Mouse (Mus musculus) intestine, embryonic 15.5 days (tissue): ENCODE data around the gene Hnf1a. TPM values are rescaled to one million over a fixed set of nuclear protein-coding genes. Genes with fewer than 3 reads are reported as not detected.
"Not testable (repeated sequence)": the region's sequence is repeated elsewhere in the genome, so short reads cannot be mapped to it uniquely, and the experiment has no call there.

ENCODE experiments used
- ATAC-seq: fragments of 200-750 bp; cut with Nextera tagmentation; 2 replicates; pipeline ENCODE4 v1.8.0; 2017; ENCODE audit warnings: moderate TSS enrichment, moderate library complexity
- H3K27ac ChIP-seq: fragments of 300-500 bp; sonication (generic); 2 replicates; pipeline ENCODE4 v1.5.1; 2015; ENCODE audit warnings: mild to moderate bottlenecking, inconsistent platforms
- H3K27me3 ChIP-seq: fragments of 300-500 bp; sonication (generic); replicated peaks from 2 replicates; pipeline ENCODE4 v1.6.1; 2015; ENCODE audit warnings: inconsistent platforms
- H3K36me3 ChIP-seq: fragments of 300-500 bp; sonication (generic); 2 replicates; pipeline ENCODE4 v1.6.1; 2015; ENCODE audit warnings: inconsistent platforms
- H3K4me1 ChIP-seq: fragments of 300-500 bp; sonication (generic); replicated peaks from 2 replicates; pipeline ENCODE4 v1.6.1; 2015; ENCODE audit warnings: inconsistent platforms
- H3K4me2 ChIP-seq: fragments of 300-500 bp; sonication (generic); replicated peaks from 2 replicates; pipeline ENCODE4 v1.6.1; 2015; ENCODE audit warnings: mild to moderate bottlenecking, inconsistent platforms
- H3K4me3 ChIP-seq: fragments of 300-500 bp; sonication (generic); replicated peaks from 2 replicates; pipeline ENCODE4 v1.5.1; 2015; ENCODE audit warnings: inconsistent platforms
- H3K9ac ChIP-seq: fragments of 300-500 bp; sonication (generic); 2 replicates; pipeline ENCODE4 v1.6.1; 2015; ENCODE audit warnings: inconsistent platforms
- H3K9me3 ChIP-seq: fragments of 300-500 bp; sonication (generic); 2 replicates; pipeline ENCODE4 v1.6.1; 2016; ENCODE audit warnings: inconsistent platforms
- WGBS: fragments of 180-500 bp; shearing (Covaris S2); methylation state at CpG from one replicate; pipeline ENCODE4 v1.1.7; 2015; 5-methylcytosine and 5-hydroxymethylcytosine counted together
- polyA plus RNA-seq: library from polyadenylated mRNA; unstranded; fragments of >200 nt; fragmentation: Nextera tagmentation; extraction: Ambion mirVana; gene quantifications from 2 replicates; pipeline ENCODE4 v1.2.1, GENCODE M21; 2015

Hnf1a gene
- polyA plus RNA-seq, 1 experiment from 2014 or later, result 18.0 TPM

GRCm38 (mm10) chr5:114958069-114958468 is 12.8 kb downstream of the Hnf1a start:
- Histone ChIP-seq H3K4me1 (0 out of 2 replicates have a peak, but pooled peaks cover 4% of the 10 kb centered on the region), H3K4me2 (no peak overlapping the region), H3K9ac (no peak overlapping the region), H3K4me3 (no peak overlapping the region), H3K9me3 (no peaks in the 10 kb centered on the region), H3K36me3 (no peaks in the 10 kb centered on the region), H3K27ac (no peak overlapping the region), H3K27me3 (no peaks in the 10 kb centered on the region)
- no peak for ATAC-seq
- 85% methylated on average over 5 of the region's 5 CpGs for WGBS

GRCm38 (mm10) chr5:114953326-114953725 is 17.6 kb downstream of the Hnf1a start:
- Histone ChIP-seq H3K4me1 (peaks cover 9% of the 10 kb centered on the region), H3K27ac (no peak overlapping the region), H3K9ac (no peak overlapping the region), H3K4me3 (no peak overlapping the region), H3K27me3 (no peaks in the 10 kb centered on the region), H3K4me2 (no peak overlapping the region), H3K36me3 (peaks cover 5% of the 10 kb centered on the region; the same call in 1 of the 2 replicates), H3K9me3 (no peaks in the 10 kb centered on the region)
- no peak for ATAC-seq
- WGBS, result 85% methylated on average over 14 of the region's 14 CpGs

- no peak overlapping the region for H3K4me2 ChIP-seq
- no peak overlapping the region for H3K4me3 ChIP-seq
- peak; percentile 18 for ATAC-seq
- H3K4me1 ChIP-seq, result peaks cover 9% of the 10 kb centered on the region
- H3K27me3 ChIP-seq, result no peaks in the 10 kb centered on the region
- H3K36me3 ChIP-seq, result peaks cover 23% of the 10 kb centered on the region
- no peak overlapping the region for H3K27ac ChIP-seq
- H3K9me3 ChIP-seq, result no peaks in the 10 kb centered on the region
- 79% methylated on average over 21 of the region's 21 CpGs for WGBS
- no peak overlapping the region for H3K9ac ChIP-seq
Observed at GRCm38 (mm10) chr5:114951279-114951880, 19.5 kb downstream of the Hnf1a start.

DNA sequence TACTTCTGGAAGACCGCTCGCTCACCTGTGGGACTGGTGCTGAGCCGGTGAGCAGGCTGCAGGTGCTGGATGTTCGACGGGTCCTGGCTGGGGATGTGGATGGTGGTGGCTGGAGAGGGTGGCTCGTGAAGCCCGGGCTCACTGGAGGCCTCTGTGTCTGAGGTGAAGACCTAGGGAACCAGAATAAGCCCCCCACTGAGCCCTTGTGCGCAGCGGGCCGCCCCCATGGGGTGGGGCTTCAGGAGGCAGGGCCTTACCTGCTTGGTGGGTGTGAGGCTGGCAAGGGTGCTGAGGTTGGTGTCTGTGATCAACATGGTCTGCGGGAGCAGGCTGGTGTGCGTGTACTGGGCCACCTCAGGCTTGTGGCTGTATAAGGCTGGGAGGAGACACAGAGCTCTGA is 20.2 kb downstream of the Hnf1a start:
- WGBS, result 72% methylated on average over 12 of the region's 12 CpGs

GRCm38 (mm10) chr5:114949812-114950211 is 21.1 kb downstream of the Hnf1a start:
- Histone ChIP-seq H3K4me3 (no peak overlapping the region), H3K36me3 (peaks cover 26% of the 10 kb centered on the region), H3K27me3 (no peaks in the 10 kb centered on the region), H3K4me2 (no peak overlapping the region), H3K9me3 (no peaks in the 10 kb centered on the region), H3K27ac (no peak overlapping the region), H3K4me1 (peaks cover 9% of the 10 kb centered on the region), H3K9ac (no peak overlapping the region)
- WGBS, result 80% methylated on average over 9 of the region's 9 CpGs
- no peak for ATAC-seq

More for the DNA sequence above, 20.2 kb downstream of the Hnf1a start:
- Histone ChIP-seq H3K27ac (no peak overlapping the region), H3K4me2 (no peak overlapping the region), H3K4me1 (peaks cover 9% of the 10 kb centered on the region), H3K9me3 (no peaks in the 10 kb centered on the region), H3K36me3 (peaks cover 26% of the 10 kb centered on the region), H3K9ac (no peak overlapping the region), H3K27me3 (no peaks in the 10 kb centered on the region), H3K4me3 (no peak overlapping the region)
- ATAC-seq, result no peak

DNA sequence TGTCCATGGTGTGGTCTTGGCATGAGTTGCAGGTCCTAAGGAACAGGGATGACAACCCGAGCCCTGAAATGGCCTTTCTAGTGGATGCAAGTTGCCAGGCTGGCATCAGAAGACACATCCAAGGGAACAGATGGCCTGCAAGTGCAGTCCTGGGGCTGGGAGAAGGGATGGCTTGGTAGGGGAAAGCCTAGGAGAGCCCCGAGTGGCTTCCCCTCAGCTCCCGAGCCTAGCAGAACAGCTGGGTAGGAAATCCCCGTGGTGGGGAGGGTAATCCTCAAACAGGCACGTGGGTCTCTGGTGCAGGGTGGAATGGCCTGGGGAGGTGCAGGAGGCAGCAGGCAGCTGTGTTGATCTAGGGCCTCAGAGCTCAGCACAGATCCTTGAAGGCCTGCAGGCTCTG is 21.6 kb downstream of the Hnf1a start:
- H3K27ac ChIP-seq, result no peak overlapping the region
- H3K4me1 ChIP-seq, result peaks cover 9% of the 10 kb centered on the region
- ATAC-seq, result no peak
- H3K4me2 ChIP-seq, result no peak overlapping the region
- H3K9ac ChIP-seq, result no peak overlapping the region
- no peaks in the 10 kb centered on the region for H3K27me3 ChIP-seq
- 45% methylated on average over 5 of the region's 5 CpGs for WGBS
- no peaks in the 10 kb centered on the region for H3K9me3 ChIP-seq
- H3K36me3 ChIP-seq, result peaks cover 26% of the 10 kb centered on the region
- no peak overlapping the region for H3K4me3 ChIP-seq

DNA sequence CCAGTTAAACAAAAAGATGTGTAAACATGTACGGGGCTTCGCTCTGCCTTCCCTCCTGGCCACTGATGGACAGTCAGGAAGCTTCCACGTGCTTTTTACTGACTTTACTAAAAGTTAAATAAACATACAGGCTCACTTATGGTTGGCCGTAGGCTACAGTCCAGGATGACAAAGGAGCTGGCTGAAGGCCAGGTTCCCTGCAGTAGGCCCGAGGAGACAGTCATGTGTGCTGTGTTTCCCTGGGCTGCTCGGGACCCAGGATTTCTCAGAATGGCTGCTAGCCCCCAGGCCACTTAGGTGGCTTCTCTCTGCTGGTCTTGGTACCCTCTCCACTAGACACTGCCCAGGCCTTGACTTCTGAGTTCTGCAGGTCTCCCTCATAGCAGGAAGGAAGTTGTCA is 22.0 kb downstream of the Hnf1a start:
- Histone ChIP-seq H3K4me2 (no peak overlapping the region), H3K4me1 (peaks cover 9% of the 10 kb centered on the region), H3K36me3 (peaks cover 26% of the 10 kb centered on the region), H3K27me3 (no peaks in the 10 kb centered on the region), H3K4me3 (no peak overlapping the region), H3K27ac (no peak overlapping the region), H3K9me3 (no peaks in the 10 kb centered on the region), H3K9ac (no peak overlapping the region)
- 30% methylated on average over 6 of the region's 6 CpGs for WGBS
- ATAC-seq, result 0 out of 2 replicates have a peak, but pooled peaks have one; percentile 32

- H3K36me3 ChIP-seq, result peaks cover 26% of the 10 kb centered on the region
- no peak overlapping the region for H3K27ac ChIP-seq
- peaks cover 14% of the 10 kb centered on the region; the same call in 1 of the 2 replicates for H3K4me1 ChIP-seq
- H3K9me3 ChIP-seq, result no peaks in the 10 kb centered on the region
- H3K4me2 ChIP-seq, result no peak overlapping the region
- no peak overlapping the region for H3K9ac ChIP-seq
- H3K27me3 ChIP-seq, result no peaks in the 10 kb centered on the region
- ATAC-seq, result peak; percentile 21; the same call in 1 of the 2 replicates
- WGBS, result 78% methylated on average over 10 of the region's 10 CpGs
- no peak overlapping the region for H3K4me3 ChIP-seq
Observed at GRCm38 (mm10) chr5:114945072-114945471, 25.8 kb downstream of the Hnf1a start.

DNA sequence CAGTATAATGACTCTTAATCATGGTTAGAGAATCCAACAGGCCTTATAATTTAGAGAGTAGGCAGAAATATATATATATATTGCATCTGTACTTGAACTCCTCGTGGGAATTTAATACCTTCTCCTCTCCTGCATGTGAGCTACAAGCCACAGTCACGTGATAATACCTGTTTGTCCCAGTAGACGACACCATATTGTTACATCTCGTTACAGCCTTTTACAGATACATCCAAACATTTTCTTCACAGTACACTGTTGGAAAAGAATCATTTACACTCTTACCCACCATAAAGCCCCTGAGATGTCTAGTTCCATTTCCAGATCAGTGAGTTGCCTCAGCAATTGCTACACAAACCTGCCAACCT is 28.1 kb downstream of the Hnf1a start:
- Histone ChIP-seq H3K4me2 (peak overlapping the region; percentile 60), H3K27ac (no peak overlapping the region), H3K9ac (peak overlapping the region; percentile 98), H3K9me3 (no peaks in the 10 kb centered on the region), H3K4me3 (peak overlapping the region; percentile 97), H3K27me3 (no peaks in the 10 kb centered on the region), H3K36me3 (peaks cover 16% of the 10 kb centered on the region), H3K4me1 (peaks cover 5% of the 10 kb centered on the region; the same call in 1 of the 2 replicates)
- ATAC-seq, result no peak
- 35% methylated on average over 4 of the region's 4 CpGs for WGBS

- H3K9ac ChIP-seq, result peak within 1 kb of the TSS; percentile 98
- H3K4me1 ChIP-seq, result peaks cover 5% of the 10 kb centered on the region; the same call in 1 of the 2 replicates
- peak within 1 kb of the TSS; percentile 60 for H3K4me2 ChIP-seq
- peak within 1 kb of the TSS; percentile 97 for H3K4me3 ChIP-seq
- no peaks in the 10 kb centered on the region for H3K27me3 ChIP-seq
- peak within 1 kb of the TSS; percentile 86 for H3K27ac ChIP-seq
- no peaks in the 10 kb centered on the region for H3K9me3 ChIP-seq
- peaks cover 10% of the 10 kb centered on the region for H3K36me3 ChIP-seq
- WGBS, result 1% methylated on average over 39 of the region's 39 CpGs
- peak; percentile 94 for ATAC-seq
Observed at GRCm38 (mm10) chr5:114942074-114942765, 28.7 kb downstream of the Hnf1a start, which contains the start of gene 2210016L21Rik. 2210016L21Rik (plus strand) TSS chr5:114942158.

GRCm38 (mm10) chr5:114941138-114941537 is 29.8 kb downstream of the Hnf1a start:
- 54% methylated on average over 3 of the region's 3 CpGs for WGBS
- H3K27ac ChIP-seq, H3K4me3 ChIP-seq, H3K27me3 ChIP-seq, H3K4me2 ChIP-seq, ATAC-seq, H3K4me1 ChIP-seq, H3K9ac ChIP-seq, H3K9me3 ChIP-seq, H3K36me3 ChIP-seq: not testable (repeated sequence)

DNA sequence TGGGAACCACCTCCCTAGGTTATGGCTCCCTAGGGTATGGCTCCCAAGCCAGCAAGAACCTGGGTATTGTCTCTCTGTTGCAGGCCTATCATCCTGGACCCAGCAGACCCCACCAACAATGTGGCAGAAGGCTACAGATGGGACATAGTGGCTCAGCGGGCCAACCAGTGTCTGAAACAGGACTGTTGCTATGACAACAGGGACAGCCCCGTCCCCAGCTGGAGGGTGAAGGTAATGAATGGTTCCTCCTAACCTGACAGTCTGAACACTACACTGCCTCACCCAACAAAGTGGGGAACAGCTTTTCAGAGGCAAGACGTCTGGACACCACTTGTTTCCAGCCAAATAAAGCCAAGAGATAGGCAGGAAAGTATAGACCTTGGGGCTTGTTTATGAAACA is 35.1 kb downstream of the Hnf1a start:
- H3K9ac ChIP-seq, result no peak overlapping the region
- no peak overlapping the region for H3K4me2 ChIP-seq
- no peaks in the 10 kb centered on the region for H3K4me1 ChIP-seq
- ATAC-seq, result no peak
- no peak overlapping the region for H3K4me3 ChIP-seq
- WGBS, result 25% methylated on average over 3 of the region's 3 CpGs
- H3K9me3 ChIP-seq, result no peaks in the 10 kb centered on the region
- H3K27ac ChIP-seq, result no peak overlapping the region
- no peaks in the 10 kb centered on the region for H3K36me3 ChIP-seq
- no peaks in the 10 kb centered on the region for H3K27me3 ChIP-seq

- H3K9ac ChIP-seq, result no peak overlapping the region
- no peaks in the 10 kb centered on the region for H3K27me3 ChIP-seq
- H3K36me3 ChIP-seq, result no peaks in the 10 kb centered on the region
- no peak overlapping the region for H3K4me2 ChIP-seq
- ATAC-seq, result no peak
- no peaks in the 10 kb centered on the region for H3K9me3 ChIP-seq
- H3K4me3 ChIP-seq, result no peak overlapping the region
- H3K27ac ChIP-seq, result no peak overlapping the region
- WGBS, result 80% methylated on average over 8 of the region's 8 CpGs
- H3K4me1 ChIP-seq, result no peaks in the 10 kb centered on the region
Observed at GRCm38 (mm10) chr5:114933206-114933605, 37.7 kb downstream of the Hnf1a start.
